Mouse (Mus musculus): ENCODE results near the gene Rer1.

DNA sequence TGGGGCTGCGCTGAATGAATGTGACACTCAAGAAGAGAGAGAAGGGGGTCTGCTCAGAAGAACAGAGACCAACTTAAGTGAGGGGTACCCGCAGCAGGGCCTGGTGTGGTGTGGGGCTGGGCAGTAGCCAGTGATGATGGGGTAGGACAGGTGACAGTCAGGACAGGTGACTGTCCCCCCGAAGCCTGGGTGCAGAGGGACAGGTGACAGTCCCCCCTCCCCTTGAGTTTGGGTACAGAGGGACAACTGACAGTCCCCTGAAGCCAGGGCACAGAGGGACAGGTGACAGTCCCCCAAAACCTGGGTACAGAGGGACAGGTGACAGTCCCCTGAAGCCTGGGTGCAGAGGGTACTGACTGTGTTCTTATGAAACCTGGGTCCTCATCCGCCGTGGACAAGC lies 40.0 kb upstream of the Rer1 start:
- no peak for TF ChIP-seq CTCF (IDR thresholded peaks at IDR 0.05; ENCODE audit: control insufficient read depth, insufficient read depth, insufficient read length)
- TF ChIP-seq MAX (IDR thresholded peaks at IDR 0.05) = no peak
- no peak for TF ChIP-seq MYOD1 (IDR thresholded peaks at IDR 0.05; ENCODE audit: control insufficient read depth, insufficient read length, low read depth)
